Mouse (Mus musculus) R1 (cell line): Measurements from ENCODE around the gene Rps6kl1.

Experiments
- DNase-seq: peaks from one replicate; pipeline ENCODE4 v3.0.0-alpha.2; 2018; ENCODE audit warnings: low read depth, low spot score

The Rps6kl1 gene

DNA sequence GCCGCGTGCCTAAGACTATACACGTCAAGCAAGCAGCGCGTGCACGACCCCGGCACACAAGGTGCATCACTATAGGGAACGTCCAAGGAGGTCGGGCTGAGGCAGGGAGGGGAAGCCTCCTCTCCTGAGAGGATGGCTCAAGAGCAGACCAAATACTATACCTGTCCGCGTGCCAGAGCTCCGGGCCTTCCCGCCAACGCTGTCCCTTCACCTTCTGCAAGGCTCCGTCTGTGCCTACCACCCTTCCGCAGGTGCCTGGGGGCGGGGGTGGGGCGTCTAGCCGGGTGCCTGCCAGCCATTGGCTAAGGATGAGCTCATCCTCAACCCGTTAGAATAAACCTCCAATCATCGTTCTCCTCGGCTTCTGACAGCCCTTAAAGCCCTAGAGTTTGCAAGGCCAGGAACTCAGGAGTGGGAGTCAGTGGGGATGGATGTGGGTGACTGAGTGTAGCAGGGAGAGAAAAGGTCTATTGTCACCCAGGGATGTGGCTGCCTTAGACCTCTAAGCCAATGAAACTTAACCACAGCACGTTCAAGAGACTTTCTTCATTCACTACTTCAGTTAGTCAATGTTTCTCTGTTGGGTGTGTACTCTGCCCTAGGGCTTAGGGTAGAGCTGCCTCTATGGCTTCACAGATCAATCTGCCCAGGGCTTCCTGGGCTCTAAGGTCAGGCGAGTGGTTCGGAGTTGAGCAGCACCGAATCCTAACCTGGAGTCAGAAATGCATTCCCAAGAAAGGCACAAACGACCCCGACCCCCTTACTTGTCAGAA, at the start of gene Rps6kl1:
Gene Rps6kl1, minus strand, starts transcription at position 263 of the 773 bp plus-strand sequence.
- DNase-seq = peak; percentile 93

DNA sequence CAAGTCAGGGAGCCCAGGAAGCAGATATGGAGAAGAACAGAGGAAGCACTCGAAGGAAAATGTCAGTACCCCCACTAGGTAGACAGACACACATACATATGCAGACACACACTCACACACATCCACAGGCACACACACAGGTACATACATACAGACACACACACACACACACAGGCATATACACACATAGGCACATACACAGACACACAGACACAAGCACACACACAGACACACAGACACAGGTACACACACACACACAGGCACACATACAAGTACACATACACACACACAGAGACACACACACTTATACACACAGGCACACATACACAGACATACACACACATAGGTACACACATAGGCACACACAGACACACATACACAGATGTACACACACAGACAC, 48.9 kb upstream of the Rps6kl1 start:
- no peak for DNase-seq

DNA sequence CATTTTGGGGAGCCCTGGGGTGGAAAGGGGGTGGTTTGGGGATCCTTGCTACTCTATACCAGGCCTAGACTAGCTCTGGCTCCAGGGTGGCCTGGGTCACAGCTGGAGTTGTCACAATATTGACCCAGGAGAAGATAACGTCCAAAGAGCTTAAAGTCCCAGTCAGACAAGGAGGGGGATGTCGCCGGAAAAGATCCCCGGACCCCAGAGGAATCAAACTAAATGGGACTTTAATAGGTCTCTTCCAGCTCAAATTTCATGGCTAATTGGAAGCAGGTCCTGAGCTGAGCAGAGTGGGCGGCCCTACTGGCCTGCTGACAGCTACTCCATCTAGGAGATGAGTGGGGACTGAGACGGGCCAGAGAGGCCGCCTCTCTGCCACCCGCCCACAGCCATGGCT, 46.9 kb upstream of the Rps6kl1 start:
- DNase-seq = no peak

DNA sequence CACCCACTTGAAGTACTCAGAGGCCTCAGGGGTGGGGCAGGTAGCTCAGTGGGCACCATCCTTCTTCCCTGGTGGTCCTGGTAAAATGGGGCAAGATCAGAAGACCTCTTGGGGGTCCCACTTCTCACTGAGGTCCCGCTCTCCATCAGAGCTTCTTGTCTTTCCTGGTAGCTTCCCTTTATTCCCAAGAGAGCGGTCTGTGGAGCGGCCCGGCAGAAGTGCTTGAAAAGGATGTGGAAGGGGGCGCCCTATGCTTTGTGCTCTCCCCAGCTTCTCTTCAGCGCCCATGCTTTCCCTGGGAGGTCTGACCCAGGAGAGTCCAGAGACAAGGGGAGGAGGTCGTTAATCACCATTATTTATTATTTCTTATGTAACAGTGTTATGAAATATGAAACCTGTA, 46.3 kb upstream of the Rps6kl1 start:
- no peak for DNase-seq

DNA sequence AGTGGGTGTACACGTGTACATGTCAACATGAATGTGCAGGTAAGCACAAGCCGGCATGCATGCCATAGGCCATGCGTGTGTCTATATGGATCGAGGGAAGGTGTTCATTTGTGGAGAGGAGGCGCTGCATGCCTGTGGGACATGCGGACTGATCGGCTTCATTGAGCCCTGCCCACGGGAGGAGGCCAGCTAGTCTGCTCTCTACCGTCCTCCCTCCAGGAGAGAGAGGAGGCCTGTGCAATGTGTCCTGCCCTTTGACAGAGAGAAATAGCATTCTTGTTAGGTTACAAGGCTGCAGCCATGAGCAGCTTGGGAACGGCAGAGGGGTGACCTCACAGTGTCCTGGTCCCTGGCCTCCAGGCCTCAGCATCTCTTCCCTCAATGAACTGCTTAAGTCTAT, 45.1 kb upstream of the Rps6kl1 start:
- no peak for DNase-seq

DNA sequence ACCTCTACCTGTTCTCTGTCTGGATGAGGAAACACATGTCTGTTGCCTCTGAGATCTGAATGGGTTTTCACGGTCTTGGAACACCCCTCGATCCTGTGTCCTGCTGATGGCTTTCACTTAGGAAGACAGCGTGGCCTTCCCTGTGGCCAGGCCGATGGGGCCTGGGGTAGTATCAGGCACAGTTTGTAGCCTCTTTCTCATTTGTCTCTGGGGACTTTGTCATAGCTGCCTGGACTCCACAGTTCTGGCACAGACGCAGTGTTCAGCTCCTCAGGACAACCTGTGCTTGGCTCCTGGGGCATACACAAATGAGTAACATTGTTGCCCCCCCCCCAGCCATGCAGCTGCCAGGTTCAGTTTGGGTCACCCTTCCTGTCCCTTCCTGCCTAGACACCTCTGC, 44.0 kb upstream of the Rps6kl1 start:
- no peak for DNase-seq

DNA sequence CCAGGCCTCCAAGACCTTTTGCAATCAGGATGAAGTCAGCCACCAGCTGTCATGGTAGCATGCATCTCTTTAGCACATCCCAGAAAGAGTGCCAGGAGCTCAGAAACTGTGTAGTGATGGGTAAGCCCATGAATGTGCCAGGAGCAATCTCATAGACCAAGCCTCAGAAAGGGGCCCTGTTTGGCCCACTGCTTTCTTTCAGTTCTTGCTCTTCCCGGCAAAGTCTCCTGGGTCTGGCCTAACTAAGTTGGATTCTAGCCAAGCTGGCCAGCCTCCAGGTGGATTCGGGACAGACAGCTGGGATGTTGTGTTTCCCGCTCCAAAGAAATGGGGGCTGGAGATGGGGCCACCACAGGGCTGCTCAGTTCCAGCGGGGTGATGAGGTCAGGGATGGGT, 43.6 kb upstream of the Rps6kl1 start:
- no peak for DNase-seq

DNA sequence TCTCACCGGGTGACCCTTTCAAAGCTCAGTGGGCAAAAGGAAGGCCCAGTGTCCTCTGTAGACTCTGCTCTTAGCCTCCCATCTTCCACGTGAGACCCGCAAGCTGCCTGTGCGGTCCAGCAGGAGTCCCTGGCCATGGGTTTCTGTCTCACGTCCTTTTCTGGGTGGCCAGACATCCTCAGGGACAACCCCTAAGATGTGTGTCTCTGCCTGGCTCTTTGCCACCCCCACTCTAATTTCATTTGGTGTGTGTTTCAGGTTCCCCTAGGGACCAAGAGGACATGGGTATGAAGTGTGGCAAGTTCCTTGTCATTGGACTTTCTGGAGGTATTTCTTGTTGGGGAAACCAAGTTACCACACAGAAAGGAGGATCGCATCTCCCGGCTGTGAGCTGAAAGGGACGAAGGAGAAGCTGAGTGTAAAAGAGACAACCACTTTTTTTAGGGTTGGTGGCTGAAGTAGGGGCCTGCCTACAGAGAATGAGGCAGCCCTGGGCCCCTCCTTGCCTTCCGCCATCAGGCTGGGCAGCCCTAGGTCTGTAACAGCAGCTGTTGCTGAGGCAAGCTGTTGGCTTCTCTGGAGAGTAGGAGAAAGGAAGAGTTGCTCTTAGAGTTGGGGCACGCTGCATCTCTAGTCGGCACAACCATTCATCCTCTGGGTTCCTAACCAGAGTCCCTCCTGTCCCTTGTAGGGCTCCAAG, 43.0 kb upstream of the Rps6kl1 start:
- DNase-seq = no peak

DNA sequence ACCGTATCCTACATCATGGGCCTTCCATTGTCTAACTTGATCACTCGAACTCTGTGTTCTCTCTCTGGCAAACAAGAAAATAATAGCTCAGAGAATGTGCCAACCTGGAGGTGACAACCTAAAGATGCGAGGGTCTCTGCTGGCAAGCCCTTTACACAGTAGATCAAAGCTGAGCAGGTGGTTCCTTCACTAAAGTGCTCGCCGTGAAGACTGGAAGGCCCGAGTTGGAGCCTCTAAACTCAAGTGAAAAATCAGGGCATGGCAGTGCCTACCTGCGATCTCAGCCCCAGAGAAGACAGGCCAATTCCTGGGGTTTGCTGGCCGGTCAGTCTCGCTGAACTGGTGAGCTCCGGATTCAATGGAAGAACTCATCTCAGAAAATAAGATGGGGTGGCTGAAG, 42.1 kb upstream of the Rps6kl1 start:
- DNase-seq = no peak

DNA sequence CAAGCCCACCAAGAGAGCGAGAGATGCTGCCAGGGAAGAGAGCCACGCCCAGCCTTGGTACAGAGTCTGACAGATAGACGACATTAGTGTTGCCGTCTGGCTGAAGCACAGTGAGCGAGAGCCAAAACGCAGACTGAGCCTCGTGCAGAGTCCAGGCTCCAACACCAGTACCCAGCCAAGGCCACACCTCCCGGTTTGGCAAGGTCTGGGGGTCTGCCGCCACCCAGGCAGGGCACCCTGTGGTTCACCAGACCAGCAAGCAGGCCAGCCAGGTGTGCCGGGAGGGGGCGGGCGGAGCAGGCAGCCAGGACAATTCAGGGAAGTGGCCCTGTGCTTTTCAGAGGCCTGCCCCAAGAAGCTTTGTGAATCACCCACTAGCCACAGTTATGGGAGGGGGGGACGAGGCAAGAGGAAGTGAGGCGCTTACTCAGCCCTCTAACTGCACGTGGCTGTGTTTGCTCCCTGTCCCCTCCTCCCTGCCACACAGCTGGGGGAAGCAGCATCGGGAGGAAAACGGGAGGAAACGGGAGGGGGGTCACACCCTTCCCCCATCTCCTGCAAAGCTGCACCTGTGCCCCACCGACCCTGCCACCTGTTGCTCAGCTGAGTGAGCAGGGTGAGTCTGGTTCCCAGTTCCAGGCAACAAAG, 41.5 kb upstream of the Rps6kl1 start:
- DNase-seq = no peak

DNA sequence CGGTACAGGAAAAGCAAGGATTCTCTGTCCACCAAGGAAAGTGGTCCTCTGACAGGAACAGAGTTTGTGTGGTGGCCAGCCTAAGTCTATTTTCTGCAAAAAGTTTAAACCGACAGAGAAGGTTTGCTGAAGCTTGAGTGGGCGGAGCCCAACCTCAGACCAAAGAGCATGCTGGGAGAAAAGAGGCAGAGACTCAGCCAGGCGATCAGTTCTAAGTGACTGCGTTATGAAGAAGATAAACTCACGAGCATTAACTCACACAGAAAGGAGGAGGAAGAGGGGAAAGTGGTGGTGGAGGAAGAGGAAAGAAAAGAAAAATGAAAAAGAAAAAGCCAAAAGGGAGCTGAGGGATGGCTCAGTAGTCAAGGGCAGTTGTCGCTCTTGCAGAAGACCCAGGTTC, 39.2 kb upstream of the Rps6kl1 start:
- peak; percentile 61 for DNase-seq

DNA sequence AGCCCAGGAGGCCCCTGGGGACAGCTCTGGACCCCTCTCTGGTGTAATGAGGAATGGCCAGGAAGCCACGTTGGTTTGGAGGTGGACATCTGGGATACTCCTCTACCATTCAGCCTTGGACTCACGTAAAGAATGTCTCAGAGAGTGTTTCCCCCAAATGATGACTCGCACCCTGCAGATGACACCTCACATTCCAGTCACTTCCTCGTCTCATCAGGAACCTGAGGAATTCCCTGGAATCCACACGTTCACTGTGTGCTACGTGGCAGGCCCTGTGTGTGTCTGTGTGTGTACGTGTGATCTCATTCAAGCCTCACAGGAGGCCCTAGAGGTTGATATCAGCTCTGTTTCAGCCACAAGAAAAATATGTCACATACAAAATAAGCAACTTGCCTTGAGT, 35.3 kb upstream of the Rps6kl1 start:
- no peak for DNase-seq

DNA sequence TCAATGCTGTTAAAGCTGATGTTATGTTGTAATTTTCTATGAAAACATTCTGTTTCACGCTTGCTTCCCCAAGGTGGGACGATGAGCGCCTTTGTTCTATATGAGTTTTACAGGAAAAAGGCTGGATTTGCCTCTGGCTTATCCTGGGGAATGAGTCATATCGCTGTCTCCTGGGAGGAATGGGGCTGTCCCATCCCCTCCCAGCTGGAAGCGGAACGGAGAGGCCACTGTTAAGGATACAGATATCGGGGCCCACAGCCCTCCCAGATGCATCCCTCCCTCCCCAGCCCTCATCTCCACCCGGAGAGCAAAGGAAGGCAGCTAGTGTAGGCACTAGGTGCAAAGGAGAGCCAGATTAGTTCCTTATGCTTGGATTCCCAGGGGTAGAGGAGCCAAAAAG, 34.7 kb upstream of the Rps6kl1 start:
- no peak for DNase-seq

DNA sequence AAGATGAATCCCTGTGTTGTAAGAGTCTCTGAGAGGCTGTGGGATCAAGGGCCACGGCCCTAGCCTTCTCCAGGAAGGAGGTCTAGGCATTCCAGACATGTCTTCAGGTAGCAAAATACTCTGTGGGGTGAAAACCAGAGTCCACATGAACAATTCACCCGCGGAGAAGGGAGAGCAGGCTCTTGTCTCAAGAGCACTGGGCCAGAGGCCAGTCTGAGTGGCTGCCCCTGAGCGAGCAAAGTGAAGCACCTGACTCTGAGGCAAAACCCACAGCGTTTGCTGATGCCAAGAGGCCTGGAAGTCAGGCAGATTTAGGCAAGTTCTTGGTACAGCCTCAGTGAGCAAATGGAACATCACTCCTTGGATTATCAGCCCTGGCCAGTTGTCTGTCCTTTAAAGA, 33.1 kb upstream of the Rps6kl1 start:
- no peak for DNase-seq

DNA sequence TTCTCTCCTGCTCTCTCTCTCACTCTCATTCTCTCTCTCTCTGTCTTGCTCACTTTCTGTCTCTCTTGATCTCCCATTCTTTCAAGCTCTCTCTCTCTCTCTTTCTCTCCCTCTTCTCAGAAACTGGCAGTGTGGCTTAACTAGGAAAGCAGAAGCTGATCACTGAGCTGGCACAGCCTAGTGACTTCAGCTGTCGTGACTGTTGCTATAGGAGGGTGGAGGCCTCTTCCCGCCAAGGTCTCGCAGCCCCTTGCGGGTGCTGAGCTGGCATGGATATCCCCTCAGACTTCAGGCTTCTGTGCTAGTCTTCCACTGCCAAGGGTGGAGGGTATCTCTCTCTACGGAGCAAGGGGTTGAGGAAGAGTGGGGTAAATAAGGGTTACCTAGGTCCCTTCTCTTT, 31.8 kb upstream of the Rps6kl1 start:
- DNase-seq = no peak

DNA sequence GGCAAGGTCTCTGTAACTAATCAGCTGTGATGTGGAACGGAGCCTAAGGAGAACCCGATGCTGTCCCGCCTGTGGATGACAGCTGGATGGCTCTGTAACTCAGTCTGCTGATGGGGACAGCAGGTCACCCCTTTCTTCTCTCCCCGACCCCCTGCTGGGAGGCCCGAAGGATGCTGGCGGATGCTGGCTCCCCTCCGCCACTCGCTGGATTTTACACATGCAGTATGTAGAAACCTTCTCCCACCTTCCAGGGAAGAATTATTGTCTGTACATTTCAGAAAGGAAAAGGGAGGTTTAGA, 31.2 kb upstream of the Rps6kl1 start:
- DNase-seq = no peak

DNA sequence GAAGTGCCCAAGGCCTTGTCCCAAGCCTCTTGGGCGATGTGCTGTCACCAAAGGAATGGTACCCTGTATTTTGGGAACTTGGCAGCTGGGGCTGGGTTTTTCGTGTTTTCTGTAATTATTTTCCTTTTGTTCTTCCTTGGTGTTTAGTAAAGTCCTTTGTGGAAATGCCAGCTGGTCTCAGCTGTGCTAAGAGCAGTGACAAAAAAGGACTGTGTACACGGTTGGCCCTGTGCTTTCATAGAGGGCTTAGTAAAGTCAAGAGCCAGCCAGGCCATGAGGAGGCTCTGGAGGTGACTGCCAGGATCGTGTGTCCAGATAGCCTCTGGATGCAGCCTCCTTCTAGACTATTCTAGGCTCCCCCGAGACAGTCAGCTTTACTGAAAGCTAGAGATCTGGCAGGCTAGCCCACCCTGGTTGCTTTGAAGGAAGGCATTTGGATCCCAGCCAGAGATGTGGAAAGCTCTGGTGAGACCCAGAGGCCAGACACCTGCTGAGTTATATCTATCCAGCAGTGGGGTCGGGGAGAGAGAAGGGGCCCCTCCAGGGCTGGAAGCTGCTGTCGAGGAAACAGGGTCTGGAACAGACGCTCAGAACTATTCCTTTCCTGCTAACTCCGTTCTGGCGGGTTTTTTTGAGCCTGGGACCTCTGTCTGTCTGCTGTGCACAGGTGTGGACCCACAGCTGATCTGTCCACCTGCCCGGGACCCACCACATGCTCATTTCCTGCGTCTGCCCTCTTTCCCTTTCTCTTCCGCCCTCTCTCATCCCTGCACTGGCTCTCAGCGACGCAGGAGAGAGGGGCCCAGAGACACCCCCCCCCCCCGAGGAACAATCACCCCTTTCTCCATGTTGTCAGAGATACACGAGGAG, 30.6 kb upstream of the Rps6kl1 start:
- no peak for DNase-seq

DNA sequence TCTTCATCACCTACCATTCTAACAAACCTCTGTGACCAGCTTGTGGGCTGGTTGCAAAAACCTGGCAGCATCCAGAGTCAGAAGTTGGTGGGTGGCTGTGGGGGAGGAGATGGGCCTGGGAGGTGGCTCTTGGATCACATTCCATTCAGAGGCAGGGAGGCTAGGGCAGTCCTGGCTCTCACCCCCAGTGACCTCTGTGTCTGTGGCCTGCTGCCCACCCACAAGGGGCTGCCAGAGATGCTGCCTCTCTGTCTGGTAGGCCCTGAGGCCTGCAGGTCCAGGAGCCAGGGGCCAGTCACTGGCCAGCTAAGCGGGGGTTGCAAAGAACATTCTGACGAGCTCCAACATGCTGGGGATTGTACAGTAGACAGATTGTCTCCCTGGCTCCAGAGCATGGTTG, 27.2 kb upstream of the Rps6kl1 start:
- no peak for DNase-seq

DNA sequence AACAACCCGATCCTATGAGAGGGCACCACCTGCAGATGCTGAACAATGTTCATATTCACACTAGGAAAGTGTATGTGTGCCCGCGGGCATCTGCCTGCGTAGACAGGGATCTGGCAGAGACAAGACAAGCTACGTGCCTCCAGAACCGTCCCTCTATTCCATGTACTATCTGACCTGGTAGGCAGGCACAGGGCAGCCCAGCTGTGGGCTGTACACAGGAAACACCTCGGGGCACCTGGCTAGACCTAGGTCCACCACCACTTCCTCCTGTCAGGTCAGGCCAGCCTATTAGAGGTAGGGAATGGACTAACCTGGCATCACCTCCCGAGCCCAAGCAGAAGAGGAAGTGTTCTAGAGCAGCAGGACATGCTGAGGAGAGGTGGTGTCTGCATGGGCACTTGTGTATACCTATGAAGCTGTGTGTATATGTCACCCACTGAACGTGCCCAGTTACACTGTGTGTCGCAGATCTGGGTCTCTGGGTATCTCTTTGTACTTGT, 26.7 kb upstream of the Rps6kl1 start, which contains the start of gene Pgf:
Gene Pgf, minus strand, starts transcription at position 51 of the 500 bp plus-strand sequence.
- no peak for DNase-seq

DNA sequence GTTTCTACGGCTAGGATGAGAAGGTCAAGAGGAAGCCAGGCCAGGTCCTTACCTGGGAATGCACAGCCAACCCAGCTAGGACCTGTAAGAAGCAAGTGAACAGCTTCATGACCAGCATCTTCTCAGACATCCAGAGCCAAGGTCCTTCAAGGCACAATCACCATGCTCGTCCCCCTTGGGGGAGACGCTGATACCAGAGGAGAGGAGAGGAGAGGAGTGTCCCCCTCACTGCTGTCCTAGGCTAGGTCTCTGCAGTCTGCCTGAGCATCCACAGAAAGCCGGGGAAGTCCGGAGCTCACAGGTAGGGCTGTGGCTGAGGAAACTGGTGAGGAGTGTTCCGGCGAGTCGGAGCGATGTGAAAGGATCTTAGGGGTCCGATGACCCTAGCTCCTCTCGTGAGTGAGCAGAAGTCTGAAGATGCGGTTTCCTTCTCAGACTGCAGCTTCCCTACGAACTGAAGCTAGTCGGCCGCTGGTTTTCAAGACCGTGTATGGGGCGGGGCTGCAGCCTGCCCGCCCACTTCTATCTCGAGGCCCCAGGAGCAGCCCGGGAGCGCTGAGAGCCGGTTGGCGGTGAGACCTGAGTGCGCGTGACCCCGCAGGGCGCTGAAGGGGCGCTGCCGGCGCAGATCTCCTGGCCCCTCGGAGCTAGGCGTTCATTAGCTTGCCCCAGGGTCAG, 25.9 kb upstream of the Rps6kl1 start:
- DNase-seq = peak; percentile 53
